Mouse (Mus musculus) G1E (cell line): ENCODE measurements around the gene Pkp3.

Experiments
- CTCF ChIP-seq: IDR thresholded peaks from 2 replicates; pipeline ENCODE4 v1.5.1; 2012; ENCODE audit warnings: low read depth, low read length, inconsistent platforms, mixed read lengths
- GATA1 ChIP-seq: IDR thresholded peaks from 2 replicates; pipeline ENCODE4 v1.6.1; 2012; ENCODE audit warnings: borderline replicate concordance, low read length, inconsistent platforms, mixed read lengths

GRCm38 (mm10) chr7:141047581-141048225 is 30.3 kb upstream of the Pkp3 start:
- TF ChIP-seq GATA1 (no peak), CTCF (no peak)
